Mouse (Mus musculus) myocyte (in vitro differentiated cells): Measurements from ENCODE around the gene Rdh16f2. TPM values are rescaled to one million over a fixed set of nuclear protein-coding genes. Genes with fewer than 3 reads are reported as not detected.
A peak's percentile ranks its signal among the peaks of the same experiment; 100 is the strongest.

ENCODE experiments used
- H3K27me3 ChIP-seq: one replicate; pipeline ENCODE4 v1.6.1; 2011; ENCODE audit not compliant: control insufficient read depth, insufficient read depth, insufficient read length
- H3K36me3 ChIP-seq: one replicate; pipeline ENCODE4 v1.6.1; 2011; ENCODE audit not compliant: control insufficient read depth, insufficient read depth
- H3K4me2 ChIP-seq: one replicate; pipeline ENCODE4 v1.6.1; 2011; ENCODE audit warnings: low read depth, control low read depth
- H3K4me3 ChIP-seq: one replicate; pipeline ENCODE4 v1.5.1; 2011; ENCODE audit warnings: mild to moderate bottlenecking, control low read depth, moderate library complexity
- H3K79me2 ChIP-seq: one replicate; pipeline ENCODE4 v1.6.1; 2011; ENCODE audit not compliant: control insufficient read depth, insufficient read depth
- H3ac ChIP-seq: one replicate; pipeline ENCODE4 v1.6.1; 2011; ENCODE audit not compliant: control insufficient read depth, insufficient read length
- CEBPB ChIP-seq: IDR thresholded peaks from 2 replicates; pipeline ENCODE4 v1.6.1; 2011; ENCODE audit warnings: mild to moderate bottlenecking, moderate library complexity; ENCODE audit not compliant: poor library complexity, insufficient read depth, severe bottlenecking
- E2F4 ChIP-seq: IDR thresholded peaks from one replicate; pipeline ENCODE4 v1.6.1; 2011; ENCODE audit warnings: mild to moderate bottlenecking, control low read depth, moderate library complexity; ENCODE audit not compliant: insufficient read depth
- MAX ChIP-seq: IDR thresholded peaks from one replicate; pipeline ENCODE4 v1.6.1; 2011; ENCODE audit warnings: low read depth, mild to moderate bottlenecking, control low read depth
- MYOD1 ChIP-seq, 3 experiments: IDR thresholded peaks; one replicate each; pipeline ENCODE4 v1.6.1; 2011; ENCODE audit warnings: control low read depth in 2 of 3, low read depth in 2 of 3, mild to moderate bottlenecking in 2 of 3, moderate library complexity in 1 of 3; ENCODE audit not compliant: insufficient read length in 2 of 3, control insufficient read depth in 1 of 3
- MYOG ChIP-seq, 3 experiments: IDR thresholded peaks; one replicate each; pipeline ENCODE4 v1.6.1; 2011; ENCODE audit warnings: control low read depth in 2 of 3, low read depth in 2 of 3, mild to moderate bottlenecking in 2 of 3; ENCODE audit not compliant: insufficient read length in 2 of 3, control insufficient read depth in 1 of 3, insufficient read depth in 1 of 3
- POLR2A ChIP-seq: IDR thresholded peaks from one replicate; pipeline ENCODE4 v1.6.1; 2011; ENCODE audit warnings: low read depth, mild to moderate bottlenecking, control low read depth, moderate library complexity; ENCODE audit not compliant: insufficient read length
- POLR2AphosphoS2 ChIP-seq: IDR thresholded peaks from one replicate; pipeline ENCODE4 v1.6.1; 2011; ENCODE audit warnings: low read depth, control low read depth; ENCODE audit not compliant: insufficient read length
- REST ChIP-seq: IDR thresholded peaks from one replicate; pipeline ENCODE4 v1.6.1; 2011; ENCODE audit warnings: mild to moderate bottlenecking, control low read depth, moderate library complexity; ENCODE audit not compliant: insufficient read depth, insufficient read length
- SRF ChIP-seq: IDR thresholded peaks from one replicate; pipeline ENCODE4 v1.6.1; 2011; ENCODE audit warnings: low read depth; ENCODE audit not compliant: control insufficient read depth, insufficient read length
- TCF12 ChIP-seq: IDR thresholded peaks from one replicate; pipeline ENCODE4 v1.6.1; 2011; ENCODE audit warnings: mild to moderate bottlenecking, control low read depth; ENCODE audit not compliant: poor library complexity, insufficient read depth, severe bottlenecking
- TCF3 ChIP-seq: IDR thresholded peaks from one replicate; pipeline ENCODE4 v1.6.1; 2011; ENCODE audit warnings: low read depth, control low read depth; ENCODE audit not compliant: insufficient read length
- USF1 ChIP-seq: IDR thresholded peaks from one replicate; pipeline ENCODE4 v1.6.1; 2011; ENCODE audit warnings: low read depth, mild to moderate bottlenecking, control low read depth, moderate library complexity
- polyA plus RNA-seq: library from polyadenylated mRNA; unstranded; fragments of >200 nt; fragmentation: generic; extraction: Trizol; gene quantifications from one replicate; pipeline ENCODE4 v1.2.1, GENCODE M21; 2012; ENCODE audit warnings: missing spikeins

Gene Rdh16f2
- polyA plus RNA-seq, 1 experiment: 0.06 TPM

- H3ac ChIP-seq: no peak overlapping the region
- no peak overlapping the region for H3K4me2 ChIP-seq
- no peaks in the 10 kb centered on the region for H3K36me3 ChIP-seq
- no peak overlapping the region for H3K4me3 ChIP-seq
- TF ChIP-seq MYOD1 (IDR thresholded peaks at IDR 0.05; ENCODE audit: control insufficient read depth in 1 of 3, insufficient read length in 2 of 3, low read depth in 2 of 3): no peak
- TF ChIP-seq MYOG (IDR thresholded peaks at IDR 0.05; ENCODE audit: control insufficient read depth in 1 of 3, insufficient read depth in 1 of 3, insufficient read length in 2 of 3, low read depth in 2 of 3): no peak
- no peak for TF ChIP-seq USF1
- TF ChIP-seq E2F4: no peak
- TF ChIP-seq REST: no peak
- TF ChIP-seq SRF: no peak
- no peak for TF ChIP-seq CEBPB
- TF ChIP-seq TCF12: no peak
- TF ChIP-seq MAX: no peak
- no peak for TF ChIP-seq TCF3
- no peak for TF ChIP-seq POLR2AphosphoS2
- no peak for TF ChIP-seq POLR2A
- peaks cover 6% of the 10 kb centered on the region for H3K27me3 ChIP-seq
- no peaks in the 10 kb centered on the region for H3K79me2 ChIP-seq
These were observed 11.4 kb downstream of the Rdh16f2 start for GRCm38 (mm10) chr10:127877681-127878080.

GRCm38 (mm10) chr10:127878262-127879057, 12.2 kb downstream of the Rdh16f2 start:
- Histone ChIP-seq H3ac (no peak overlapping the region), H3K36me3 (no peaks in the 10 kb centered on the region), H3K27me3 (peaks cover 8% of the 10 kb centered on the region), H3K4me3 (no peak overlapping the region), H3K79me2 (no peaks in the 10 kb centered on the region), H3K4me2 (peak overlapping the region; percentile 38)
- TF ChIP-seq MYOD1 (IDR thresholded peaks at IDR 0.05; ENCODE audit: control insufficient read depth in 1 of 3, insufficient read length in 2 of 3, low read depth in 2 of 3) (no peak), MAX (no peak), POLR2A (no peak), CEBPB (no peak), SRF (no peak), MYOG (IDR thresholded peaks at IDR 0.05; ENCODE audit: control insufficient read depth in 1 of 3, insufficient read depth in 1 of 3, insufficient read length in 2 of 3, low read depth in 2 of 3) (no peak), REST (no peak), POLR2AphosphoS2 (no peak), USF1 (no peak)

GRCm38 (mm10) chr10:127879155-127879688, 12.9 kb downstream of the Rdh16f2 start:
- TF ChIP-seq MYOG (IDR thresholded peaks at IDR 0.05; ENCODE audit: control insufficient read depth in 1 of 3, insufficient read depth in 1 of 3, insufficient read length in 2 of 3, low read depth in 2 of 3) (no peak), POLR2AphosphoS2 (no peak), SRF (no peak), REST (no peak), USF1 (no peak), TCF3 (no peak), TCF12 (no peak), POLR2A (no peak), CEBPB (no peak), E2F4 (no peak), MAX (no peak), MYOD1 (IDR thresholded peaks at IDR 0.05; ENCODE audit: control insufficient read depth in 1 of 3, insufficient read length in 2 of 3, low read depth in 2 of 3) (no peak)
- Histone ChIP-seq H3K27me3 (peaks cover 12% of the 10 kb centered on the region), H3K36me3 (no peaks in the 10 kb centered on the region), H3K4me3 (no peak overlapping the region), H3K4me2 (peak overlapping the region; percentile 38), H3ac (no peak overlapping the region), H3K79me2 (no peaks in the 10 kb centered on the region)

GRCm38 (mm10) chr10:127881041-127881440, 14.8 kb downstream of the Rdh16f2 start:
- Histone ChIP-seq H3K79me2 (no peaks in the 10 kb centered on the region), H3K27me3 (peaks cover 12% of the 10 kb centered on the region), H3K4me2 (no peak overlapping the region), H3K36me3 (no peaks in the 10 kb centered on the region), H3K4me3 (no peak overlapping the region), H3ac (no peak overlapping the region)
- TF ChIP-seq REST (no peak), TCF3 (no peak)

GRCm38 (mm10) chr10:127886551-127886950, 20.3 kb downstream of the Rdh16f2 start:
- no peak overlapping the region for H3ac ChIP-seq
- no peak overlapping the region for H3K4me3 ChIP-seq
- no peaks in the 10 kb centered on the region for H3K36me3 ChIP-seq
- no peaks in the 10 kb centered on the region for H3K79me2 ChIP-seq
- TF ChIP-seq POLR2A (no peak), TCF12 (no peak), SRF (no peak), REST (no peak), MAX (no peak), MYOD1 (IDR thresholded peaks at IDR 0.05; ENCODE audit: control insufficient read depth in 1 of 3, insufficient read length in 2 of 3, low read depth in 2 of 3) (no peak), USF1 (no peak), CEBPB (no peak), E2F4 (no peak), TCF3 (no peak), POLR2AphosphoS2 (no peak), MYOG (IDR thresholded peaks at IDR 0.05; ENCODE audit: control insufficient read depth in 1 of 3, insufficient read depth in 1 of 3, insufficient read length in 2 of 3, low read depth in 2 of 3) (no peak)
- H3K4me2 ChIP-seq: no peak overlapping the region
- peaks cover 25% of the 10 kb centered on the region for H3K27me3 ChIP-seq
